Mouse (Mus musculus) forebrain, embryonic 15.5 days (tissue): Measurements from ENCODE around the gene Creb5. TPM values are rescaled to one million over a fixed set of nuclear protein-coding genes. Genes with fewer than 3 reads are reported as not detected.

Experiments used
- ATAC-seq: fragments of 200-750 bp; cut with Nextera tagmentation; replicated peaks from 2 replicates; pipeline ENCODE4 v1.8.0; 2017; ENCODE audit warnings: mild to moderate bottlenecking, moderate TSS enrichment, moderate library complexity
- H3K27ac ChIP-seq: fragments of 300-500 bp; sonication (generic); replicated peaks from 2 replicates; pipeline ENCODE4 v1.5.1; 2015; ENCODE audit warnings: mild to moderate bottlenecking, inconsistent platforms
- H3K27me3 ChIP-seq: fragments of 300-500 bp; sonication (generic); 2 replicates; pipeline ENCODE4 v1.6.1; 2015; ENCODE audit warnings: inconsistent platforms
- H3K36me3 ChIP-seq: fragments of 300-500 bp; sonication (generic); 2 replicates; pipeline ENCODE4 v1.6.1; 2015; ENCODE audit warnings: mild to moderate bottlenecking, inconsistent platforms
- H3K4me1 ChIP-seq: fragments of 300-500 bp; sonication (generic); 2 replicates; pipeline ENCODE4 v1.6.1; 2015; ENCODE audit warnings: inconsistent platforms
- H3K4me2 ChIP-seq: fragments of 300-500 bp; sonication (generic); replicated peaks from 2 replicates; pipeline ENCODE4 v1.6.1; 2015; ENCODE audit warnings: mild to moderate bottlenecking, inconsistent platforms
- H3K4me3 ChIP-seq: fragments of 300-500 bp; sonication (generic); 2 replicates; pipeline ENCODE4 v1.5.1; 2015; ENCODE audit warnings: mild to moderate bottlenecking, inconsistent platforms
- H3K9ac ChIP-seq: fragments of 300-500 bp; sonication (generic); replicated peaks from 2 replicates; pipeline ENCODE4 v1.6.1; 2015; ENCODE audit warnings: mild to moderate bottlenecking, inconsistent platforms
- H3K9me3 ChIP-seq: fragments of 300-500 bp; sonication (generic); 2 replicates; pipeline ENCODE4 v1.6.1; 2016; ENCODE audit warnings: inconsistent platforms
- whole genome bisulfite sequencing: fragments of 180-500 bp; shearing (Covaris S2); methylation state at CpG from one replicate; pipeline ENCODE4 v1.1.7; 2015; ENCODE audit warnings: mixed read lengths; 5-methylcytosine and 5-hydroxymethylcytosine counted together
- polyA plus RNA-seq: library from polyadenylated mRNA; unstranded; fragments of >200 nt; fragmentation: Nextera tagmentation; extraction: Ambion mirVana; gene quantifications from 2 replicates; pipeline ENCODE4 v1.2.1, GENCODE M21; 2015

The Creb5 gene
- polyA plus RNA-seq, 1 experiment from 2014 or later: 14.5 TPM

GRCm38 (mm10) chr6:53531461-53531860 is 244.4 kb downstream of the Creb5 start:
- Histone ChIP-seq H3K4me3 (no peak overlapping the region), H3K27ac (no peak overlapping the region), H3K27me3 (no peaks in the 10 kb centered on the region), H3K9ac (no peak overlapping the region), H3K4me1 (no peaks in the 10 kb centered on the region), H3K9me3 (no peaks in the 10 kb centered on the region), H3K4me2 (no peak overlapping the region), H3K36me3 (no peaks in the 10 kb centered on the region)
- WGBS: 97% methylated on average over 4 of the region's 4 CpGs
- no peak for ATAC-seq

- no peaks in the 10 kb centered on the region for H3K9me3 ChIP-seq
- no peaks in the 10 kb centered on the region for H3K27me3 ChIP-seq
- 83% methylated on average over 4 of the region's 4 CpGs for WGBS
- no peak for ATAC-seq
- no peak overlapping the region for H3K4me2 ChIP-seq
- H3K27ac ChIP-seq: no peak overlapping the region
- H3K4me1 ChIP-seq: no peaks in the 10 kb centered on the region
- H3K36me3 ChIP-seq: no peaks in the 10 kb centered on the region
- H3K9ac ChIP-seq: no peak overlapping the region
- H3K4me3 ChIP-seq: no peak overlapping the region
Observed at GRCm38 (mm10) chr6:53537530-53537929, 250.5 kb downstream of the Creb5 start.

- no peaks in the 10 kb centered on the region for H3K27me3 ChIP-seq
- WGBS: 88% methylated on average over 5 of the region's 5 CpGs
- no peak overlapping the region for H3K4me2 ChIP-seq
- H3K9me3 ChIP-seq: no peaks in the 10 kb centered on the region
- H3K9ac ChIP-seq: no peak overlapping the region
- H3K36me3 ChIP-seq: no peaks in the 10 kb centered on the region
- H3K4me1 ChIP-seq: peaks cover 11% of the 10 kb centered on the region
- H3K4me3 ChIP-seq: no peak overlapping the region
- H3K27ac ChIP-seq: no peak overlapping the region
- no peak for ATAC-seq
Observed at GRCm38 (mm10) chr6:53541798-53542197, 254.7 kb downstream of the Creb5 start.

DNA sequence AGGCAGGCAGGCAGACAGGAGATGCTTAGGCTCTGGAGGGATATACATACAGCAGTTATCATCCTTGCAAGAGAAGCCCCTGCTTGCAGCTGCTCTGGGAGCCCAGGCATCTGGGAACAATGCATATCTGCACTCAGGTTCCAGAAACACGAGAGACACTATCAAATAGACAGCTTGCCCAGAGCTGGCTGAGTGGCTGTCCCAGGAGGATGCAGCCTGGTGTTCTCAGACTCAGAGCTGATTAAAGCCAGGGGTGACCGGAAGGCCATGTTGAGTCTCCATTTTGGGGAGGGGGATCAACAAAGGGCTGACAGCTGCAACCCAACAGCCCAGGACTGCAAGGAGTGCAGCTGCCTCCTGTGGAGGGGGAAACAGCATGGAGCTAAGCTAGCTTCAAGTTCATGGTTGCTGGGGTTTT is 258.4 kb downstream of the Creb5 start:
- ATAC-seq: peak; percentile 53
- H3K9ac ChIP-seq: no peak overlapping the region
- WGBS: 3% methylated on average over 2 of the region's 2 CpGs

DNA sequence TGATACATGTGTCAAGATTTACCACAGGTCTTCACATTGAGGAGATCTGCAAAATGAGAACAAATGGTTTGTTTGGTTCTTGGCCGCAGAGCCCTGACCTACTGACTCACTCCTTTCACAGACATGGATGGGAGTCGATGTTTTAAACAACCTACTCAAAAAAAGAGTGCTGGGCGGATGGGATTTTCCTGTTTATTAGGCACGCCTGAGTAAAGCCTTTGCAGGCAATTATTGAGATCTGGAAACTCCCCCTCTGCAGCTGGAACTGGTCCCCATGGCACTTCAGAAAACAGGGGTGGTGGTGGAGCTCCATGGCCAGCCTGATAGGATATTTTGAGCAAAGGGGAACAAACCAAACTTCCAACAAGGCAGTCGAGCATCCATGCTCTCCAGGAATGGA is 258.9 kb downstream of the Creb5 start:
- no peaks in the 10 kb centered on the region for H3K9me3 ChIP-seq
- peak; percentile 55 for ATAC-seq
- peak overlapping the region; percentile 62; the same call in 1 of the 2 replicates for H3K27ac ChIP-seq
- H3K36me3 ChIP-seq: no peaks in the 10 kb centered on the region
- 5% methylated on average over 5 of the region's 5 CpGs for WGBS
- H3K4me1 ChIP-seq: peaks cover 28% of the 10 kb centered on the region
- no peaks in the 10 kb centered on the region for H3K27me3 ChIP-seq
- H3K4me2 ChIP-seq: no peak overlapping the region
- no peak overlapping the region for H3K4me3 ChIP-seq
- H3K9ac ChIP-seq: no peak overlapping the region

More for the DNA sequence above, 258.4 kb downstream of the Creb5 start:
- no peaks in the 10 kb centered on the region for H3K27me3 ChIP-seq
- no peak overlapping the region for H3K4me2 ChIP-seq
- H3K27ac ChIP-seq: peak overlapping the region; percentile 62
- H3K4me3 ChIP-seq: no peak overlapping the region
- H3K36me3 ChIP-seq: no peaks in the 10 kb centered on the region
- H3K4me1 ChIP-seq: peaks cover 28% of the 10 kb centered on the region
- no peaks in the 10 kb centered on the region for H3K9me3 ChIP-seq

DNA sequence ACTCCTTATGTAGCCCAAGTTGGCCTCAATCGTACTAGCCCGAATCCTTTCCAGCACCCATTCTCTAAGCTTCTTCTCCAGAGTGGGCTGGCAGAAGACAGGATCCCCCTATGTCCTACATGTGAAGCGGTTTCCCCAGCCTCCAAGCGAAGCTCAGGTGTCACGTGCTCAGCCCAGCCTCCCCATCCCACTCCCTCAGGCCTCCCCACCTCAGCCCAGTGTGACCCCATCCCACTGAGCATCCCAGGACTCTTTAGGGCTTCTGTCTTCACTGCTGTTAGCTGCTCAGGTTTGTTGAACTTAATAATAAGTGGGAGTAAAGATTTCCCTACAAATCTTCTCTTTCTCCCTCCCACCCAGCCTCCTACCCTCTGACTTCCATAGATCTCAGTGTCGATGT is 261.2 kb downstream of the Creb5 start:
- Histone ChIP-seq H3K9me3 (no peaks in the 10 kb centered on the region), H3K9ac (no peak overlapping the region), H3K36me3 (no peaks in the 10 kb centered on the region), H3K4me2 (no peak overlapping the region), H3K4me3 (no peak overlapping the region), H3K27me3 (no peaks in the 10 kb centered on the region), H3K4me1 (peaks cover 28% of the 10 kb centered on the region), H3K27ac (no peak overlapping the region)
- no peak for ATAC-seq
- 65% methylated on average over 6 of the region's 6 CpGs for WGBS

DNA sequence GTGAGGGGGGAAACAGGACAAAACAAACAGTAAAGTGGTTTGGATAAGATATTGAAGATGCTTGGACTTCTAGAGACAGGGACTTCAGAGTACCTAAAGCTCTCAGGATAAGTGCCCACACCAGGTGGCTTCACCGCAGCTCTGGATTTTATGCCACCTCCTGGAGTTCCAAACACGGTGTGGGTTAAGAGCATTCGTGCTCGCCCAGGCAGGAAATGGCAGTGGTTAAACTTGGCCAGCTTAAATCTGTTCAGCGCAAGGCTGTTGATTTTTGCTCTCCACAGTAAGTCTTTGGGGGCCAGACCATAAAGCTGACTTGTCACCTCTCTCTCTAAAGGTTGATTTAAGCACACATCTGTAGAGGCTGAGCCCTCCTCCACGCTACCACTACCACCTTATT is 262.3 kb downstream of the Creb5 start:
- no peaks in the 10 kb centered on the region for H3K36me3 ChIP-seq
- H3K9me3 ChIP-seq: no peaks in the 10 kb centered on the region
- 39% methylated on average over 6 of the region's 6 CpGs for WGBS
- H3K27ac ChIP-seq: no peak overlapping the region
- H3K9ac ChIP-seq: no peak overlapping the region
- H3K4me3 ChIP-seq: no peak overlapping the region
- no peaks in the 10 kb centered on the region for H3K27me3 ChIP-seq
- H3K4me2 ChIP-seq: no peak overlapping the region
- no peak for ATAC-seq
- H3K4me1 ChIP-seq: peaks cover 28% of the 10 kb centered on the region

DNA sequence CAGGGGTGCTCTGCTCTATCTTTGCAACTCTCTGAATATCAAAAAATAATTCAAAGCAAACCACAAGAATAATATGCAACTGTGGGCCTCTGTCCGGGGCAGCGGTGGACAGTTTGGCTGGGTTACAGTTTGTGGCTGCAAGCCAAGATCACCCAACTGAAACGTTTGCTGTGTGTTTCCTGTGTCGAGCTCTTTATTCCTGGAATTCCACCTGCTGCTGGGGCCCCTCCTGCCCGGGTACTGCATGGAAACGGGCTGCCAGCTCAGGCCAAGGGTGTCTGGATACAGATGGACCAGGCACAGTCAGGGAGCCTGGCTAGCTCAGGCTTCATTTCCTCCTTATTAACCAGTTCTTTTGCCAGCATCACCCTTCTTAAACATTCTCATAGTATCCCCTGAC is 269.0 kb downstream of the Creb5 start:
- ATAC-seq: no peak
- WGBS: 19% methylated on average over 6 of the region's 6 CpGs

DNA sequence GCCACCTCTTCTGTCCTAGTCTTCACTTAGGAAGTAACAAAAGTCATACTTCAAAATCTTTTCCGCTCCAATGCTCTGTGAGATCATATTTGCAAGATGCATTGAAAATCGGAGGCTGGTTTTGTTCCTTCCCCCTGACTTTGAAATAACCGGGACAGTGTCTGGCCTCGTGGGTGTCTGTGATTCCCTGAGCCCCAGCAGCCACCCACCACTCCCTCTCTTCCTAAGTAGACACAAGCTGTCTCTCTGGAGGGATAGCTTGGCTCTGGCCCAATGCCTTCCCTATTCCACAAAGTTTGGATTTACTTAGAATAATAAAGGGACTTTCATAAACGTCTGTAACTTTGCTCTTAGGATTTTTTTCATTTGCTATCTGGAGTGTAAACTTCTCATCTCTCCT is 273.9 kb downstream of the Creb5 start:
- ATAC-seq: no peak

More for the DNA sequence above, 269.0 kb downstream of the Creb5 start:
- Histone ChIP-seq H3K4me2 (no peak overlapping the region), H3K4me3 (no peak overlapping the region), H3K9me3 (no peaks in the 10 kb centered on the region), H3K4me1 (peaks cover 13% of the 10 kb centered on the region; the same call in 1 of the 2 replicates), H3K36me3 (no peaks in the 10 kb centered on the region), H3K27me3 (no peaks in the 10 kb centered on the region), H3K27ac (no peak overlapping the region), H3K9ac (no peak overlapping the region)

DNA sequence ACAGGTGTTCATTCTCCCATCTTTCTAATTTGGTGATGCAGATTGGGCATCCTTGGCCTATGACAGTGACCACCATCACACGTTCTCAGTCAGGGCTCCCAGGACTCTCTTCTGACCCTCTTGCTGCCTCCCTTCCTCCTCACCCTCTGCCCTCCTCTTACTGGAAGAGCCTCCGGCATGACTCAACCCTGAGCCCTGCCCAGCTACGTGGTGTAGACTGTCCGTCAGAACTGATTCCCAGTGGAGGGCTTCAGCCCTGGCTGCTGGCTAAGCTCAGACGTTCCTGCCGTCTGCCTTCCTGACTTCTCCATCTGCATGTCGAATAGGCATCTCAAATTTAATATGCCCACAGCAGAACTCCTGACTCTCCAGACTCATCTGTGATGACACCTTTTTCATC is 275.5 kb downstream of the Creb5 start:
- Histone ChIP-seq H3K4me1 (peaks cover 7% of the 10 kb centered on the region; the same call in 1 of the 2 replicates), H3K4me2 (no peak overlapping the region), H3K9me3 (no peaks in the 10 kb centered on the region), H3K4me3 (no peak overlapping the region), H3K27ac (no peak overlapping the region), H3K9ac (no peak overlapping the region), H3K27me3 (no peaks in the 10 kb centered on the region), H3K36me3 (no peaks in the 10 kb centered on the region)
- no peak for ATAC-seq
- WGBS: 81% methylated on average over 7 of the region's 7 CpGs

More for the DNA sequence above, 273.9 kb downstream of the Creb5 start:
- no peaks in the 10 kb centered on the region for H3K9me3 ChIP-seq
- H3K4me3 ChIP-seq: no peak overlapping the region
- peaks cover 12% of the 10 kb centered on the region; the same call in 1 of the 2 replicates for H3K4me1 ChIP-seq
- H3K27ac ChIP-seq: no peak overlapping the region
- no peaks in the 10 kb centered on the region for H3K36me3 ChIP-seq
- H3K4me2 ChIP-seq: no peak overlapping the region
- H3K9ac ChIP-seq: no peak overlapping the region
- H3K27me3 ChIP-seq: no peaks in the 10 kb centered on the region
- 56% methylated on average over 5 of the region's 5 CpGs for WGBS

- no peak overlapping the region for H3K4me3 ChIP-seq
- ATAC-seq: no peak
- no peaks in the 10 kb centered on the region for H3K27me3 ChIP-seq
- no peak overlapping the region for H3K4me2 ChIP-seq
- H3K9me3 ChIP-seq: no peaks in the 10 kb centered on the region
- no peak overlapping the region for H3K9ac ChIP-seq
- WGBS: 86% methylated on average over 16 of the region's 16 CpGs
- H3K36me3 ChIP-seq: no peaks in the 10 kb centered on the region
- H3K4me1 ChIP-seq: peaks cover 7% of the 10 kb centered on the region; the same call in 1 of the 2 replicates
- no peak overlapping the region for H3K27ac ChIP-seq
Observed at GRCm38 (mm10) chr6:53563546-53564185, 276.6 kb downstream of the Creb5 start.

DNA sequence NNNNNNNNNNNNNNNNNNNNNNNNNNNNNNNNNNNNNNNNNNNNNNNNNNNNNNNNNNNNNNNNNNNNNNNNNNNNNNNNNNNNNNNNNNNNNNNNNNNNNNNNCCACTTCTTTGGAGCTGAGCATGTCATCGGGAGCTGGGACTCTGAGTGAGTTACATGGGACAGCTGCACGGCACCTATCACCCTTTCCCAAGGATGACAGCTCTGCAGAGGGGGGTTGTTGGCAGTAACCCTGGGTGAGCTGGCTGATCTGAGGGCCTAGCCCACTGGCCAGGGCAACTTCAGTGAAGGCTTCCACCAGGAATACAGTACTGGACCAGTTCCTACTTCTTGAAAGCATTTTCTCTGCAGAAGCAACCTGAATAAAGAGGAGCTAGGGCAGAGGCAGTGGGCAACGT is 282.4 kb downstream of the Creb5 start:
- Histone ChIP-seq H3K36me3 (no peaks in the 10 kb centered on the region), H3K27ac (no peak overlapping the region)
- ATAC-seq: no peak

DNA sequence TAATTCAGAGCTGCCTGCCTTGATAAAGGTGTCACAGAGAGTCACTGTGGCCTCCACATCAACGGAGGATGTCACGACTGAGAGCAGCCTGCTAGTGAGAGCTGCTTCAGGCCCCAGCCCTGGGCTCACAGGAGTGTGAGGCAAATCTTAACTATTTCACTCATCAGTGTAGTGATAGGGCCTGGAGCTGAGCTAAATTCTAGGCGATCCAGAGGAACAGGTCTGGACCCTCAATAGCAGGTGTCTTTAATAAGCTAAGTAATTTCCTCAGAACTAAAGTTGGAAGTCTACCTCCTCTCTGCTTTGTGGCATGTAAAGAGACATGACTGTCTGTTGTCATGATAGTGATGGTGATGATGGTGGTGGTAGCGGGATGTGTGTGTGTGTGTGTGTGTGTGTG is 283.8 kb downstream of the Creb5 start:
- ATAC-seq: no peak
- Histone ChIP-seq H3K27ac (no peak overlapping the region), H3K4me3 (no peak overlapping the region), H3K36me3 (no peaks in the 10 kb centered on the region), H3K27me3 (no peaks in the 10 kb centered on the region), H3K4me1 (peaks cover 48% of the 10 kb centered on the region), H3K4me2 (no peak overlapping the region), H3K9me3 (no peaks in the 10 kb centered on the region), H3K9ac (no peak overlapping the region)
- WGBS: 87% methylated on average over 4 of the region's 4 CpGs

More for the DNA sequence above, 282.4 kb downstream of the Creb5 start:
- no peaks in the 10 kb centered on the region for H3K27me3 ChIP-seq
- 30% methylated on average over 3 of the region's 3 CpGs for WGBS
- no peak overlapping the region for H3K4me2 ChIP-seq
- no peak overlapping the region for H3K4me3 ChIP-seq
- no peaks in the 10 kb centered on the region for H3K9me3 ChIP-seq
- peaks cover 37% of the 10 kb centered on the region for H3K4me1 ChIP-seq
- no peak overlapping the region for H3K9ac ChIP-seq
